Mouse (Mus musculus): ENCODE data around the gene Pex26. TPM values are rescaled to one million over a fixed set of nuclear protein-coding genes. Genes with fewer than 3 reads are reported as not detected.
A peak's percentile ranks its signal among the peaks of the same experiment; 100 is the strongest.

The Pex26 gene
- polyA plus RNA-seq, 1 experiment: 21.0 TPM

DNA sequence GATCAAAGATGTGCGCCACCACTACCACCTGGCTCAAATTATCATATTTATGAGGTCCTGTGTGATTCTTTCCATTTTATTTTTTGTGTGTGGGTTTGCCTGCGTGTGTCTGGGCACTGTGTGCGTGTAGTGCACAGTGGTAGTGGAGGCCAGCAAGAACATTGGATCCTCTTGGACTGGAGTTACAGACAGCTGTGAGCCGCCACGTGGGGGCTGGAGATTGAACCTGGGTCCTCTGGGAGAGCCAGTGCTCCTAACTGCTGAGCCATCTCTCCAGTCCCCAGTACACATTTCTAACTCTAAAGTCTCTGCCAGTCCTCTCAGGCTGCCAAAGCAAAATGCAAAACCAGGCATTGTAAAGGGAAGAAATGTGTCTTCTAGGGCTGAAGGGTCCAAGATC is 23.0 kb downstream of the Pex26 start:
- WGBS: 84% methylated on average over 5 of the region's 5 CpGs
- no peak for DNase-seq
- no peak overlapping the region for H3K4me3 ChIP-seq (ENCODE audit: insufficient read depth, low read depth, low read length)

GRCm38 (mm10) chr6:121209584-121209983 is 26.1 kb downstream of the Pex26 start:
- H3K27ac ChIP-seq (ENCODE audit: insufficient read depth, low read depth, low read length): no peak overlapping the region
- WGBS: 74% methylated on average over 2 of the region's 2 CpGs
- DNase-seq: no peak
- no peaks in the 10 kb centered on the region for H3K4me1 ChIP-seq (ENCODE audit: control insufficient read depth, insufficient read depth, low read length)
- no peak for TF ChIP-seq CTCF (conservative IDR thresholded peaks at IDR 0.05; ENCODE audit: insufficient read depth, insufficient read length, low read depth, low read length)
- no peak for TF ChIP-seq POLR2A (IDR thresholded peaks at IDR 0.05; ENCODE audit: low read depth, low read length)
- H3K4me3 ChIP-seq (ENCODE audit: insufficient read depth, low read depth, low read length): no peak overlapping the region
- no peaks in the 10 kb centered on the region for H3K36me3 ChIP-seq (ENCODE audit: control insufficient read depth, insufficient read depth, low read length)
- H3K27me3 ChIP-seq (replicated peaks; ENCODE audit: control insufficient read depth, insufficient read depth, low read length): no peaks in the 10 kb centered on the region

More for the DNA sequence above, 23.0 kb downstream of the Pex26 start:
- Histone ChIP-seq H3K4me1 (ENCODE audit: control insufficient read depth, insufficient read depth, low read length) (no peaks in the 10 kb centered on the region), H3K27me3 (replicated peaks; ENCODE audit: control insufficient read depth, insufficient read depth, low read length) (no peaks in the 10 kb centered on the region), H3K27ac (ENCODE audit: insufficient read depth, low read depth, low read length) (no peak overlapping the region), H3K36me3 (ENCODE audit: control insufficient read depth, insufficient read depth, low read length) (no peaks in the 10 kb centered on the region)
- TF ChIP-seq POLR2A (IDR thresholded peaks at IDR 0.05; ENCODE audit: low read depth, low read length) (no peak), CTCF (conservative IDR thresholded peaks at IDR 0.05; ENCODE audit: insufficient read depth, insufficient read length, low read depth, low read length) (no peak)

DNA sequence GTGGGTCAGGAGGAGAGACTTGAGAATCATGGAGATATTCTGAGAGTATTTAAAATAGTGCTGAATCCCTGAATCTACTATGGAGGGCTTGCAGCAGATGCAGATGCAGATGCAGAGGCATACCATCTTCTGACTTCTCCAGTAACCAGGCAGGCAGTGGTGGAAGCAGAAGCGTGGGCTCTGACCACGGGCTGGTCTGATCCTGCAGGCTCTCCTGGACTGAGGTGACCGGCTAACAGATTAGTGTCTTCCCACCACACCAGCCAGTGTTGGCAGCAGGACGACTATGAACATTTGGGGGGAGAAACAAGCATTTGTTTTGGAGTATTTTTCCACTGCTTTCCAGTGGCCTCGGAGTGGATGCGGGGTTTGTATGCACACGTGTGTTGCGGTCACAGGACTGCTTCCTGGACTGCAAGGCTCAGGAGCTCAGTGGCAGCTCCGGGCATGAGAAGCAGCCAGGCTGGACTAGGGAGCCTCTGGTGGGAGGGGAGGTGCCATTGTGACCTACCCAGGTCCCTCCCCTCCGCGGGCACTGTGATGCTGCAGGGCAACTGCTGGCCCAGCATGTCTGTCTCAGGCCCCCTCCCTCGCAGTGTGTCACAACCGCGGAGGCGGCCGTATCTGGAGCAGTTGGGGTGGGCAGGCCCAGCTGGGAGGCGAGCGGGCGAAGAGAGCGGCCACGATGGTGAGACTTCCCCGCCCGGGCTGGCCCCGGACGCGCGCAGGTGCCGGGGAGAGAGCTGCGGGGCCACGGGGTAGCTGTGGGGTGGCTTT is 26.9 kb downstream of the Pex26 start, which contains the start of gene Tuba8:
Gene Tuba8, plus strand, starts transcription at position 548 of the 777 bp plus-strand sequence.
- TF ChIP-seq CTCF (conservative IDR thresholded peaks at IDR 0.05; ENCODE audit: insufficient read depth, insufficient read length, low read depth, low read length) (no peak), POLR2A (IDR thresholded peaks at IDR 0.05; ENCODE audit: low read depth, low read length) (no peak)
- Histone ChIP-seq H3K4me1 (ENCODE audit: control insufficient read depth, insufficient read depth, low read length) (no peaks in the 10 kb centered on the region), H3K27me3 (replicated peaks; ENCODE audit: control insufficient read depth, insufficient read depth, low read length) (no peaks in the 10 kb centered on the region), H3K27ac (ENCODE audit: insufficient read depth, low read depth, low read length) (no peak within 1 kb of the TSS), H3K36me3 (ENCODE audit: control insufficient read depth, insufficient read depth, low read length) (no peaks in the 10 kb centered on the region), H3K4me3 (ENCODE audit: insufficient read depth, low read depth, low read length) (peak within 1 kb of the TSS; percentile 51)
- DNase-seq: peak; percentile 45
- 5% methylated on average over 30 of the region's 30 CpGs for WGBS

DNA sequence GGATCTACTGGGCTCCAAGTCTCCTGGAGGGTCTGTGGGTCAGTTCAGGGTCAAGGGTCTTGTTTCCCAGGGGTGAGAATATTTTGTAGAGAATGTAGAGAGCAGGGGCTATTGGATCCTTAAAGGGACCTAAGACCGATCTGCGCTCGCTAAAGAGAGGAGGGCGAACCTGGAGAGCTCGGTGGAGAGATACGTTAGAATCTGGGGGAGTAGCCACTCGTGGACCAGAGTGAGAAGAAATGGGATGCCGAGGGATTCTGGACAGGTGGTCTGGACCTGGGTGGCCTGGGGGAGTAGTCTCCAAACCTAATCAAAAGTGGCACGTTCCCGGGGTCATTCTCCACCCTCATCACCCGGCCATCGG is 27.4 kb downstream of the Pex26 start:
- 3% methylated on average over 12 of the region's 12 CpGs for WGBS
- no peak for DNase-seq
- peak overlapping the region; percentile 51 for H3K4me3 ChIP-seq (ENCODE audit: insufficient read depth, low read depth, low read length)
- no peak overlapping the region for H3K27ac ChIP-seq (ENCODE audit: insufficient read depth, low read depth, low read length)
- no peaks in the 10 kb centered on the region for H3K27me3 ChIP-seq (replicated peaks; ENCODE audit: control insufficient read depth, insufficient read depth, low read length)
- H3K4me1 ChIP-seq (ENCODE audit: control insufficient read depth, insufficient read depth, low read length): no peaks in the 10 kb centered on the region
- TF ChIP-seq POLR2A (IDR thresholded peaks at IDR 0.05; ENCODE audit: low read depth, low read length) (no peak), CTCF (conservative IDR thresholded peaks at IDR 0.05; ENCODE audit: insufficient read depth, insufficient read length, low read depth, low read length) (no peak)
- H3K36me3 ChIP-seq (ENCODE audit: control insufficient read depth, insufficient read depth, low read length): no peaks in the 10 kb centered on the region

DNA sequence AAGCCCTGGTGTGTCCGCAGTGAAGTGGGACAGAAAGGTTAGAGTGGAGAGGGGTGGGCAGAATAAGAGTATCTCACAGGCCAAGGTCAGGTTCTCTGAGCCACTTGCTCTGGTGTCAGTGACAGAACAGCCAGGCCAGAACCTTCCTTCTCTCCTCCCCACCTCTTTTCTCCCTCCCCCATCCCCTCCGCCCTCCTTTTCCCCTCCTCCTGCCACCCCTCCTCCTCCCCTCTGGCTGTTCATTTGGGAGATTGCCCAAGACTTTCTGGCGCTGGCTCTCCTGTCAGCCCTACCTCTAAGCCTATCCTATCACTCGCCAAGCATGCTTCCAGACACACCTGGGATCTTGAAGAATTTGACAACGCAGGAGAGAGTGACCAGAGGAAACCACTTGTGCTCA is 28.3 kb downstream of the Pex26 start:
- peak overlapping the region; percentile 5; the same call in 1 of the 2 replicates for H3K4me3 ChIP-seq (ENCODE audit: insufficient read depth, low read depth, low read length)
- H3K27me3 ChIP-seq (replicated peaks; ENCODE audit: control insufficient read depth, insufficient read depth, low read length): no peaks in the 10 kb centered on the region
- no peak for TF ChIP-seq CTCF (conservative IDR thresholded peaks at IDR 0.05; ENCODE audit: insufficient read depth, insufficient read length, low read depth, low read length)
- no peak for TF ChIP-seq POLR2A (IDR thresholded peaks at IDR 0.05; ENCODE audit: low read depth, low read length)
- H3K36me3 ChIP-seq (ENCODE audit: control insufficient read depth, insufficient read depth, low read length): no peaks in the 10 kb centered on the region
- no peaks in the 10 kb centered on the region for H3K4me1 ChIP-seq (ENCODE audit: control insufficient read depth, insufficient read depth, low read length)
- H3K27ac ChIP-seq (ENCODE audit: insufficient read depth, low read depth, low read length): no peak overlapping the region
- 14% methylated on average over 5 of the region's 5 CpGs for WGBS
- DNase-seq: peak; percentile 40

DNA sequence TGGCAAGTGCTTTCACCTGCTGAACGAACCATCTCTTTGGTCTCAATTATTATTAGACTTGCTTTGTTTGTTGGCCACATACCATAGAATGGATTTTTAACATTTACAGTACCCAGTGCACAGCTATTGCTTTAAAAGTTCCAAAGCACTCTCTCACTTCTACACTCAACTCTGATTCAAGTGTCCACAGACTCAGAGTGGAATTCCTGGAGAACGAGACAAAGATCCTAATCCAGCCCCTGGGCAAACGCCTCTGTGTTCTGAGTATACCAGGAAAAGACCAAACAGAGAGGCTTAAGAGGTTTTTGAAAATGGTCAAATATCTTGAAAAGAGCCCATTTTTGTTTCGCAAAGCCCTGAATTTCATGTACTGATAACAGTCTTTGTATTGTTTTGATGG is 29.5 kb downstream of the Pex26 start:
- no peaks in the 10 kb centered on the region for H3K4me1 ChIP-seq (ENCODE audit: control insufficient read depth, insufficient read depth, low read length)
- no peak overlapping the region for H3K4me3 ChIP-seq (ENCODE audit: insufficient read depth, low read depth, low read length)
- WGBS: 86% methylated on average over 4 of the region's 4 CpGs
- no peaks in the 10 kb centered on the region for H3K27me3 ChIP-seq (replicated peaks; ENCODE audit: control insufficient read depth, insufficient read depth, low read length)
- H3K36me3 ChIP-seq (ENCODE audit: control insufficient read depth, insufficient read depth, low read length): no peaks in the 10 kb centered on the region
- no peak overlapping the region for H3K27ac ChIP-seq (ENCODE audit: insufficient read depth, low read depth, low read length)
- no peak for DNase-seq
- TF ChIP-seq POLR2A (IDR thresholded peaks at IDR 0.05; ENCODE audit: low read depth, low read length) (no peak), CTCF (conservative IDR thresholded peaks at IDR 0.05; ENCODE audit: insufficient read depth, insufficient read length, low read depth, low read length) (no peak)

DNA sequence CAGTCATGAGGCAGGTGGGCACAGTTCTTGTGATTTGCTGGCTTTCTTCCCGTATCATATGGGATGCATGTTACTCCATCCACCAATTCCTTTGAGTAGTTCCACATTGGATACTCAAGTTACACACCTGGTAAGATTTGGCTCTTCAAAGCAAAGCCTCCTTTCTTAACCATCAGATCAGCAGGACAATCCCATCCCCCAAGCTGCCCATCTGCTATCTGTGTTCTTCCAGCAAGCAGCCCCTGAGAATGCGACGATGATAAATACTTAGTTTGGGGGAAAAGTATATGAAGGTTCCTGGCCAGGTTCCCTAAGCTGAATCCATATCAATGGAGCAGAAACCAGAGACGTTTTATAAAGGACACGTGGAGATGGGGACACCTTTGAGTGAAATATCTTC is 30.8 kb downstream of the Pex26 start:
- H3K4me1 ChIP-seq (ENCODE audit: control insufficient read depth, insufficient read depth, low read length): no peaks in the 10 kb centered on the region
- no peak for DNase-seq
- H3K27ac ChIP-seq (ENCODE audit: insufficient read depth, low read depth, low read length): no peak overlapping the region
- TF ChIP-seq CTCF (conservative IDR thresholded peaks at IDR 0.05; ENCODE audit: insufficient read depth, insufficient read length, low read depth, low read length) (no peak), POLR2A (IDR thresholded peaks at IDR 0.05; ENCODE audit: low read depth, low read length) (no peak)
- H3K27me3 ChIP-seq (replicated peaks; ENCODE audit: control insufficient read depth, insufficient read depth, low read length): no peaks in the 10 kb centered on the region
- no peaks in the 10 kb centered on the region for H3K36me3 ChIP-seq (ENCODE audit: control insufficient read depth, insufficient read depth, low read length)
- WGBS: 89% methylated on average over 5 of the region's 5 CpGs
- H3K4me3 ChIP-seq (ENCODE audit: insufficient read depth, low read depth, low read length): no peak overlapping the region
